In the genomic region with DNA sequence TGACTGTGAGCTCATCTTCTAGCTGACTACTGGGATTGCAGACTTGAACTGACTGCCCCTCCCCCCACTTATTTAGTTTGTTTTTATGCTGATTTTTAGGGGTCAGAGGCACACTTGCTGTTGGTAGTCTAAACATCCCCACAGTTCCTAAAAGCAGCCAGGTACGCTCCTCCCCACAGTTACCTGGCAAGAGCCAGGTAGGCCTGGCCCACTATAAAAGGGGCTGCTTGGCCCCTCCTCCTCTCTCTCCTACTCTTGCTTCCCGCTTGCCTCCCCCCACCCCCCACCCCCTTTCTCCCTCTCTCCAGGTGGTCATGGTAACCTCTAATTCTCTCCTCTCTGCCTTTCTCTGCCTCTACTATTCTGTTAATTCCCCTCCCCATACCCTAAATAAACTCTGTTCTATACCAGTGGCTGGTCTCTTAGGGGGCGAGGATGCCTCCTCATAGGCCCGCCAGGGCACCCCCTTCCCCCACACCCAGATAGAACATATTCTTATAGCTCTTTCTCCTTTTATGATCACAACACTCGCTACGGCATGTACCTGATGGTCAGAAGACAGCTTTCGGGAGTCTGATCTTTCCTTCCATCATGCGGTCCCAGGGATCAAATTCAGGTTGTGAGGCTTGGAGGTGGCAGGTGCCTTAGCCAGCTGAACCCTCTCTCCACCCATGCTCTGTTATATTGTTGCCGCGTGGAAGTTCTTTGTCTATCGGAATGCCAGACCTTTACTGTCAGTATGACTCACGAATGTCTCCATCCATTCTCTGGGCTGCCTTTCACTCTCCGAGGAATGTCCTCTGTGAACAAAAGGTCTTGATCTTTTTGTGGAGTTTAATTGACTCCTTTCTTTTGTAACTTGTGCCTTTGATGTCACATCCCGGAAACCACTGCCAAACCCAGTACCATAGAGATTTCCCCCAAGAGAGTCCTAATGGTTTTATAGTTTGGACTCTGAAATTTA, we compare ENCODE assay signal across 13 mouse cellular contexts. TPM values are rescaled to one million over a fixed set of nuclear protein-coding genes. Genes with fewer than 3 reads are reported as not detected.
DNase-seq lines count a peak whose midpoint lies in the region; ATAC-seq and TF ChIP-seq lines count a peak whose summit lies in the region.
"Had no signal": no experiment of that assay in that cellular context is flagged by ENCODE, and none has a peak within 500 bp of the region (broad histone marks: within the 10 kb centered on the region; RNA-seq: fewer than 3 reads in every experiment).

No protein-coding gene starts in this region.

- H3K4me2 ChIP-seq in heart, embryonic 13.5 days = peak overlapping the region; percentile 22
- peak overlapping the region; percentile 35 for H3K4me2 ChIP-seq in hindbrain, embryonic 13.5 days
- peak overlapping the region; percentile 65 for H3K4me2 ChIP-seq in myocyte (ENCODE audit: low read depth)

- H3K4me3 ChIP-seq in heart, embryonic 13.5 days = no peak overlapping the region
- peak overlapping the region; percentile 17; the same call in 1 of the 2 replicates for H3K4me3 ChIP-seq in hindbrain, embryonic 13.5 days
- H3K4me3 ChIP-seq in myocyte = no peak overlapping the region

- peak overlapping the region; percentile 54; the same call in 1 of the 2 replicates for H3K9ac ChIP-seq in heart, embryonic 13.5 days
- peak overlapping the region; percentile 55; the same call in 1 of the 2 replicates for H3K9ac ChIP-seq in hindbrain, embryonic 13.5 days
- H3K9ac ChIP-seq: liver, embryonic 14.5 days had no signal

- peaks cover 32% of the 10 kb centered on the region for H3K36me3 ChIP-seq in heart, embryonic 13.5 days
- peaks cover 22% of the 10 kb centered on the region for H3K36me3 ChIP-seq in hindbrain, embryonic 13.5 days
- peaks cover 8% of the 10 kb centered on the region for H3K36me3 ChIP-seq in myocyte (ENCODE audit: control insufficient read depth, insufficient read depth)

- H3K27ac ChIP-seq in heart, embryonic 13.5 days (replicated peaks) = peak overlapping the region; percentile 59
- peak overlapping the region; percentile 72 for H3K27ac ChIP-seq in hindbrain, embryonic 13.5 days
- H3K27ac ChIP-seq: liver, embryonic 14.5 days had no signal

- TF ChIP-seq POLR2A in myocyte (IDR thresholded peaks at IDR 0.05; ENCODE audit: insufficient read length, low read depth) = no peak

- no peak for DNase-seq in heart, adult 18-20 months
- DNase-seq in embryo, embryonic 10 days (ENCODE audit: low spot score) = peak; percentile 66
- no peak for DNase-seq in right cerebral cortex, postnatal 4 days
- DNase-seq in thymus, postnatal 25 days = no peak
- no peak for DNase-seq in layer of hippocampus, adult 11-12 months (ENCODE audit: low spot score)
- DNase-seq: cerebellum, adult 11-12 months; right cerebral cortex, postnatal 14 days had no signal

- peaks cover 51% of the 10 kb centered on the region for H3K79me2 ChIP-seq in myocyte (ENCODE audit: control insufficient read depth, insufficient read depth)

- peaks cover 65% of the 10 kb centered on the region for H3K4me1 ChIP-seq in heart, embryonic 13.5 days
- peaks cover 42% of the 10 kb centered on the region for H3K4me1 ChIP-seq in hindbrain, embryonic 13.5 days (replicated peaks)

- H3ac ChIP-seq in myocyte (ENCODE audit: control insufficient read depth, insufficient read length) = no peak overlapping the region

- ATAC-seq in heart, embryonic 13.5 days (ENCODE audit: extremely low read depth, insufficient number of reproducible peaks, low FRiP score, low TSS enrichment) = no peak
- 0 out of 2 replicates have a peak, but pooled peaks have one; percentile 39 for ATAC-seq in hindbrain, embryonic 13.5 days (ENCODE audit: low FRiP score)

- no peaks in the 10 kb centered on the region for H3K9me3 ChIP-seq in heart, embryonic 13.5 days
- no peaks in the 10 kb centered on the region for H3K9me3 ChIP-seq in hindbrain, embryonic 13.5 days

- WGBS in heart, embryonic 13.5 days = 40% methylated on average over 14 of the region's 14 CpGs
- WGBS in hindbrain, embryonic 13.5 days = 8% methylated on average over 14 of the region's 14 CpGs

- H3K27me3 ChIP-seq in heart, embryonic 13.5 days (replicated peaks) = no peaks in the 10 kb centered on the region
- no peaks in the 10 kb centered on the region for H3K27me3 ChIP-seq in hindbrain, embryonic 13.5 days
- H3K27me3 ChIP-seq in myocyte (ENCODE audit: control insufficient read depth, insufficient read depth, insufficient read length) = no peaks in the 10 kb centered on the region
- H3K27me3 ChIP-seq: CH12.LX had no signal

TF ChIP-seq in myocyte, 11 proteins besides CTCF, POLR2A, EP300 and RAD21:
- TF ChIP-seq MYOD1 (IDR thresholded peaks at IDR 0.05; ENCODE audit: control insufficient read depth in 1 of 3, insufficient read length in 2 of 3, low read depth in 2 of 3) (peak in 1 of 3 experiments; percentile 41), POLR2AphosphoS2 (IDR thresholded peaks at IDR 0.05; ENCODE audit: insufficient read length, low read depth) (no peak), E2F4 (IDR thresholded peaks at IDR 0.05; ENCODE audit: insufficient read depth) (no peak), USF1 (IDR thresholded peaks at IDR 0.05; ENCODE audit: low read depth) (no peak), MAX (IDR thresholded peaks at IDR 0.05; ENCODE audit: low read depth) (no peak), CEBPB (IDR thresholded peaks at IDR 0.05; ENCODE audit: insufficient read depth, poor library complexity, severe bottlenecking) (no peak), SRF (IDR thresholded peaks at IDR 0.05; ENCODE audit: control insufficient read depth, insufficient read length, low read depth) (no peak), TCF3 (IDR thresholded peaks at IDR 0.05; ENCODE audit: insufficient read length, low read depth) (no peak), REST (IDR thresholded peaks at IDR 0.05; ENCODE audit: insufficient read depth, insufficient read length) (no peak)

RNA-seq across cellular contexts. Expression of a gene that starts 8.7 kb away (rescaled TPM):
- 64.1 and 65.4 TPM in 2 replicates for polyA plus RNA-seq in heart, embryonic 13.5 days (2015; fragmentation: Nextera tagmentation; extraction: Ambion mirVana)
- total RNA-seq in heart, adult 18-20 months (2021) = 10 to 100 TPM; 19.4 to 21.1 TPM
- polyA plus RNA-seq in hindbrain, embryonic 13.5 days (2015; fragmentation: Nextera tagmentation; extraction: Ambion mirVana) = 91.7 and 95.8 TPM in 2 replicates
- polyA plus RNA-seq in myocyte (2012; fragmentation: generic; extraction: Trizol) = 64.5 TPM

RNA-seq across cellular contexts. Expression of a gene that starts 28.8 kb away (rescaled TPM):
- not detected in 2 replicates for polyA plus RNA-seq in heart, embryonic 13.5 days (2015; fragmentation: Nextera tagmentation; extraction: Ambion mirVana)
- total RNA-seq in heart, adult 18-20 months (2021) = not detected
- polyA plus RNA-seq in hindbrain, embryonic 13.5 days (2015; fragmentation: Nextera tagmentation; extraction: Ambion mirVana) = 0.48 and 1.1 TPM in 2 replicates
- polyA plus RNA-seq in myocyte (2012; fragmentation: generic; extraction: Trizol) = not detected
- total RNA-seq: CH12.LX; hematopoietic stem cell, adult 5-6 weeks had no signal

RNA-seq across cellular contexts. Expression of a gene that starts 42.2 kb away (rescaled TPM):
- 7.3 and 7.6 TPM in 2 replicates for polyA plus RNA-seq in heart, embryonic 13.5 days (2015; fragmentation: Nextera tagmentation; extraction: Ambion mirVana)
- total RNA-seq in heart, adult 18-20 months (2021) = 1 to 10 TPM; 4.2 to 4.8 TPM
- polyA plus RNA-seq in hindbrain, embryonic 13.5 days (2015; fragmentation: Nextera tagmentation; extraction: Ambion mirVana) = 31.3 and 31.8 TPM in 2 replicates
- 20.3 TPM for polyA plus RNA-seq in myocyte (2012; fragmentation: generic; extraction: Trizol)
